Mouse (Mus musculus) ES-Bruce4 (cell line): ENCODE measurements at regions not wholly inside any gene's neighbourhood (a gene's known extent, or its start where the extent isn't known, plus 50 kb on each side); places are given as distances from the start of the nearest gene placed in this dataset.

Experiments
- CTCF ChIP-seq: IDR thresholded peaks from one replicate; pipeline ENCODE4 v1.8.1; 2011; ENCODE audit warnings: low read depth, low read length
- EP300 ChIP-seq: IDR thresholded peaks from 2 replicates; pipeline ENCODE4 v1.6.1; 2011; ENCODE audit warnings: low read depth, low read length; ENCODE audit not compliant: insufficient read depth
- POLR2A ChIP-seq: IDR thresholded peaks from one replicate; pipeline ENCODE4 v1.8.1; 2011; ENCODE audit warnings: low read length; ENCODE audit not compliant: insufficient read depth

DNA sequence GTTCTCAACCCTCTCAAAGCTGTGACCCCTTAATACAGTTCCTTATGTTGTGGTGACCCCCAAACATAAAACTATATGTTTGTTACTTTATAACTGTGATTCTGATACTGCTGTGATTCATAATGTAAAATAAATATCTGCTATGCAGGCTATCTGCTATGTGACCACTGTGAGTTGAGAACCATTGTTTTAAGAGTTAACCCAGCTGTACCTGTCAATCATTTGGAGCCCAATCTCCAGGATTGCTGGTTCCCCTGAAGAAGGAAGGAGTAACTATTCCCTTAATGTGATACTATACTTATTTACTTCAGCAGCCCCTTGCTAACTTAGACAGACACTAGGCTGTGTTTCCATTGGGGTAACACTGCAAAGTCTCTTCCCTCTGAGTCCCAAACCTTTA lies 400.5 kb downstream of the Nbas start:
- TF ChIP-seq CTCF (no peak), POLR2A (no peak), EP300 (no peak)
